Mouse (Mus musculus): ENCODE data around the gene Tradd.

DNA sequence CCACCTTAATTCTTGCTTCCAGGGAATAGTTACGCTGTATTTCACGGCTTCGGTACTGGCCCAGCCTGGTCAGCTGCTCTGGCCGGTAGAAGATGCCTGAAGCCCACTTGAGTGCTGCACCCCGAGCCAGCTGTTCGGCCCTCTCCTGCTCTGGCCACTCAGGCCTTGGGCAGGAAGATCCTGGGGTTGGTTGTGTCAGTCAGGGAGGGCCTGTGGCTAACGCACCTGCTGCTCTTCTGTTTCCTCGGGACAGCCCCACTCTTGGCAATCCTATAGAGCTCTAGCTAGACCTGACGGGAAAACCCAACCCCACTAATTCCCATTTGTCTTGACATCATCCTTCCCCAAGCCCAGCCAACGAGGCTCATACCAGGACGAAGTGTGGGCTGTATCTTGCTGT lies 30.8 kb upstream of the Tradd start:
- TF ChIP-seq POLR2A (IDR thresholded peaks at IDR 0.05; ENCODE audit: low read depth, low read length) (no peak), CTCF (IDR thresholded peaks at IDR 0.05; ENCODE audit: borderline replicate concordance, insufficient read depth, low read length) (no peak)

Data from embryonic fibroblast, embryonic 13.5 days (primary cell).